Mouse (Mus musculus) urinary bladder, postnatal 14 days (tissue): ENCODE measurements around the gene H2-DMb1.

ENCODE experiments used
- DNase-seq: peaks from one replicate; pipeline ENCODE4 v3.0.0; 2021; ENCODE audit warnings: low spot score

Gene H2-DMb1

GRCm38 (mm10) chr17:34196491-34196890, 43.6 kb downstream of the H2-DMb1 start:
- no peak for DNase-seq

- peak; percentile 96 for DNase-seq
Measured at GRCm38 (mm10) chr17:34196941-34197894, 44.3 kb downstream of the H2-DMb1 start, which contains the start of gene Psmb8. TSS of gene Psmb8 (plus strand) at chr17:34197721.

GRCm38 (mm10) chr17:34197904-34198520, 45.1 kb downstream of the H2-DMb1 start:
- peak; percentile 54 for DNase-seq

GRCm38 (mm10) chr17:34198521-34198912, 45.6 kb downstream of the H2-DMb1 start:
- no peak for DNase-seq

- no peak for DNase-seq
Measured at GRCm38 (mm10) chr17:34199050-34199619, 46.3 kb downstream of the H2-DMb1 start.

- no peak for DNase-seq
Measured at GRCm38 (mm10) chr17:34200047-34200446, 47.2 kb downstream of the H2-DMb1 start.

GRCm38 (mm10) chr17:34200772-34201505, 48.1 kb downstream of the H2-DMb1 start:
- no peak for DNase-seq

GRCm38 (mm10) chr17:34201506-34202055, 48.7 kb downstream of the H2-DMb1 start:
- DNase-seq = no peak

GRCm38 (mm10) chr17:34202760-34203442, 50.0 kb downstream of the H2-DMb1 start:
- DNase-seq = no peak

GRCm38 (mm10) chr17:34203444-34203843, 50.6 kb downstream of the H2-DMb1 start, which contains the start of gene Tap2:
TSS of gene Tap2 (plus strand) at chr17:34203527.
- no peak for DNase-seq

GRCm38 (mm10) chr17:34204303-34205010, 51.6 kb downstream of the H2-DMb1 start:
- DNase-seq = peak; percentile 91

- peak; percentile 45 for DNase-seq
Measured at GRCm38 (mm10) chr17:34205021-34205745, 52.3 kb downstream of the H2-DMb1 start.

- no peak for DNase-seq
Measured at GRCm38 (mm10) chr17:34205746-34206176, 52.9 kb downstream of the H2-DMb1 start.

GRCm38 (mm10) chr17:34206731-34207130, 53.9 kb downstream of the H2-DMb1 start:
- no peak for DNase-seq

GRCm38 (mm10) chr17:34207456-34207855, 54.6 kb downstream of the H2-DMb1 start:
- DNase-seq = no peak

GRCm38 (mm10) chr17:34207866-34208265, 55.0 kb downstream of the H2-DMb1 start:
- DNase-seq = no peak

GRCm38 (mm10) chr17:34208421-34208820, 55.5 kb downstream of the H2-DMb1 start:
- no peak for DNase-seq

- DNase-seq = no peak
Measured at GRCm38 (mm10) chr17:34209680-34210079, 56.8 kb downstream of the H2-DMb1 start.
